Mouse (Mus musculus) forebrain, embryonic 12.5 days (tissue): ENCODE measurements at regions not wholly inside any gene's neighbourhood (a gene's known extent, or its start where the extent isn't known, plus 50 kb on each side); places are given as distances from the start of the nearest gene placed in this dataset.

Experiments used
- ATAC-seq: fragments of 200-750 bp; cut with Nextera tagmentation; 2 replicates; pipeline ENCODE4 v1.8.0; 2017; ENCODE audit warnings: moderate TSS enrichment; ENCODE audit not compliant: low FRiP score
- H3K27ac ChIP-seq: fragments of 300-500 bp; sonication (generic); 2 replicates; pipeline ENCODE4 v1.5.1; 2016; ENCODE audit warnings: mild to moderate bottlenecking
- H3K27me3 ChIP-seq: fragments of 300-500 bp; sonication (generic); 2 replicates; pipeline ENCODE4 v1.6.1; 2016; ENCODE audit warnings: mild to moderate bottlenecking
- H3K36me3 ChIP-seq: fragments of 300-500 bp; sonication (generic); replicated peaks from 2 replicates; pipeline ENCODE4 v1.6.1; 2016; ENCODE audit warnings: mild to moderate bottlenecking
- H3K4me1 ChIP-seq: fragments of 300-500 bp; sonication (generic); 2 replicates; pipeline ENCODE4 v1.6.1; 2016
- H3K4me2 ChIP-seq: fragments of 300-500 bp; sonication (generic); 2 replicates; pipeline ENCODE4 v1.6.1; 2016; ENCODE audit warnings: mild to moderate bottlenecking, moderate library complexity
- H3K4me3 ChIP-seq: fragments of 300-500 bp; sonication (generic); replicated peaks from 2 replicates; pipeline ENCODE4 v1.5.1; 2016; ENCODE audit warnings: mild to moderate bottlenecking
- H3K9ac ChIP-seq: fragments of 300-500 bp; sonication (generic); 2 replicates; pipeline ENCODE4 v1.6.1; 2016; ENCODE audit warnings: mild to moderate bottlenecking
- H3K9me3 ChIP-seq: fragments of 300-500 bp; sonication (generic); 2 replicates; pipeline ENCODE4 v1.6.1; 2016
- WGBS: fragments of 180-500 bp; shearing (Covaris S2); methylation state at CpG from one replicate; pipeline ENCODE4 v1.1.7; 2016; 5-methylcytosine and 5-hydroxymethylcytosine counted together

DNA sequence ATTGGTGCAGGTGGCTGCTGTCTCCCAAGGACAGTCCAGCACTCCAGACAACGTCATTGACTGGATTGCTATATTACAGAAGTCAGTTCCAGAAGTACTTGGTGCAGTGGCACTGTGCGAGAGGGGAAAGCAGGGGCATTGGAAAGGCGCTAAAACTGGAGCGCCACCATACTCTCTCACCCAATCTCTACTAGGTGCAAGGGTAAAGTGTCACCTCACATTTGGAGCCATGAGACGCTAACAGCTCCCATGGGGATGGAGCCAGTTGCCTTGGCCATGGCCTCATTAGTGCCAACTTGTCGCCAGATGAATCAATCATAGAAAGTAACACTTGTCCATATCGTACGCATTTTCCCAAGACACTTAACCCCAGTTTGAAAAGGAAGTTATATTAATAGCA is 1617.2 kb upstream of the Gulo start:
- H3K9ac ChIP-seq = no peak overlapping the region
- peaks cover 12% of the 10 kb centered on the region for H3K27me3 ChIP-seq
- H3K4me2 ChIP-seq = no peak overlapping the region
- H3K27ac ChIP-seq = no peak overlapping the region
- no peak for ATAC-seq
- no peak overlapping the region for H3K4me3 ChIP-seq
- no peaks in the 10 kb centered on the region for H3K36me3 ChIP-seq
- no peaks in the 10 kb centered on the region for H3K9me3 ChIP-seq
- H3K4me1 ChIP-seq = 0 out of 2 replicates have a peak, but pooled peaks cover 3% of the 10 kb centered on the region
- WGBS = 88% methylated on average over 8 of the region's 8 CpGs

DNA sequence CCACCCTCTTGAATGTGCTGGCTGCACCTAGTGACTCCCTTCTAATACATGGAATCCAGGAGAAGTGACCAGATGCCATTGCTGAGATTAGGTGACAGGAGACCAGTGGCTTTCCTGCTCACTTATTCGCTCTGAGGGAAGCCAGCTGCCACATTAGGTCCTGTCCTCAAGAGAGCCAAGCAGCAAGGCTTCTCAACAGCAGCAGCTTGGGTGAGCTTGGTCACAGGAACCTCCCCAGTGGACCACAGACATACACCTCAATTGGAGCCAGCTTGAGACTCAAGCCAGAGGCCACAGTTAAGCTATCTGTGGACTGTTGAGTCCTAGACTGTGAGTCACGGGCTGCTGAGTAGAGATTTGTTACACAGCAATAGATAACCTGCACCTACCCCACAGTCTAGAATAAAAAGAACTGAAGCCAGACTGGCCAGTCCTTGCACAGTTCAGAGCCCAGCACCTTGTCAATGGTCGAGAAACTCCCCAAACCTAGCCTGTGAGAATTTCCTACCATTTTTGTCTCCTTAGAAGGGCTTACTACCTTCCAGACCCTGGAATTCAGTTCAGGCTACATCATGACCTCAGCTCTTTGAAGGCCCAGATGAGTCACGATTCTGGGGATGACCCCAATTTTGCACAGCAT is 1615.0 kb upstream of the Gulo start:
- Histone ChIP-seq H3K9ac (no peak overlapping the region), H3K27ac (no peak overlapping the region), H3K36me3 (no peaks in the 10 kb centered on the region), H3K27me3 (peaks cover 20% of the 10 kb centered on the region), H3K9me3 (no peaks in the 10 kb centered on the region), H3K4me3 (no peak overlapping the region), H3K4me2 (no peak overlapping the region), H3K4me1 (0 out of 2 replicates have a peak, but pooled peaks cover 6% of the 10 kb centered on the region)
- WGBS = 83% methylated on average over 4 of the region's 4 CpGs
- ATAC-seq = no peak

DNA sequence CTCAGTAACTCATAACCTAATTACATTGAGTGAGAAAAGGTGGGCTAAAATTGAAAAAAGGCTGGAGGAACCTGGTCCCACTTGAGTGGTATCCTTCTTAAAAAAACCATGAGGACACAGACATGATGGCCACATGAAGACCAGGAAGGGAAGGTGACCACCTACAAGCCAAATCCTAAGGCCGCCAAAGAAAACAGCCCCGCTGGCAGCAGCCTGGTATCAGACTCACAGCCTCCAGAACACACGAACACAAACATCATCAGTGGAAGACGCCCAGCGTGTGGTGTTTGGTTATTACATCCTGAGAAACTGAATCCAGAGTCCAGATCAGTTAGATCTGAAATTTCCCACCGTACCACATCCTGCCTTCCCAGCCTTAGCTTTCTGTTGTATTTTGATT is 1613.9 kb upstream of the Gulo start:
- WGBS = 90% methylated on average over 6 of the region's 6 CpGs
- H3K27ac ChIP-seq = no peak overlapping the region
- no peak overlapping the region for H3K4me2 ChIP-seq
- no peaks in the 10 kb centered on the region for H3K36me3 ChIP-seq
- H3K9ac ChIP-seq = no peak overlapping the region
- H3K27me3 ChIP-seq = peaks cover 25% of the 10 kb centered on the region
- H3K9me3 ChIP-seq = no peaks in the 10 kb centered on the region
- no peak for ATAC-seq
- H3K4me3 ChIP-seq = no peak overlapping the region
- H3K4me1 ChIP-seq = 0 out of 2 replicates have a peak, but pooled peaks cover 6% of the 10 kb centered on the region

DNA sequence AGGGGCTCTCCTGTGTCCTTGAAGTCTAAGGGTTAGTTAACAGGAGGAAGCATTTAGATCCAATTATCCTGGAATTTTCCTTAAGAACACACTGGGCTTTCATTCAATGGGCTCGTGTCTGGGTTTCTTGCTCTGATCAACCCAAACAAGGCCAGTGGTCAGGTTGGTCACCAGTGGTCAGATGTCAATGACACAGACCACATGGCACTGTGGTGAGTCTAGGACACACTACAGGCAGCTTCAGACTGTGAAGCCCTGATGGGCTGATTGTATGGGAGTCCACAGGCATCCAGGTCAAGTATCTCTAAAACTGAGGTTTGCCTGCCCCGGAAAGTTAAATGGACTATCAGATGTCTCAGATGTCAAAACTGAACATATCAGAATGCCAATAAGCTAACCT is 1612.5 kb upstream of the Gulo start:
- H3K4me2 ChIP-seq = no peak overlapping the region
- 43% methylated on average over 2 of the region's 2 CpGs for WGBS
- no peaks in the 10 kb centered on the region for H3K36me3 ChIP-seq
- H3K4me1 ChIP-seq = 0 out of 2 replicates have a peak, but pooled peaks cover 6% of the 10 kb centered on the region
- H3K4me3 ChIP-seq = no peak overlapping the region
- no peak overlapping the region for H3K9ac ChIP-seq
- H3K9me3 ChIP-seq = no peaks in the 10 kb centered on the region
- no peak overlapping the region for H3K27ac ChIP-seq
- no peak; the same call in 1 of the 2 replicates for ATAC-seq
- H3K27me3 ChIP-seq = peaks cover 29% of the 10 kb centered on the region

DNA sequence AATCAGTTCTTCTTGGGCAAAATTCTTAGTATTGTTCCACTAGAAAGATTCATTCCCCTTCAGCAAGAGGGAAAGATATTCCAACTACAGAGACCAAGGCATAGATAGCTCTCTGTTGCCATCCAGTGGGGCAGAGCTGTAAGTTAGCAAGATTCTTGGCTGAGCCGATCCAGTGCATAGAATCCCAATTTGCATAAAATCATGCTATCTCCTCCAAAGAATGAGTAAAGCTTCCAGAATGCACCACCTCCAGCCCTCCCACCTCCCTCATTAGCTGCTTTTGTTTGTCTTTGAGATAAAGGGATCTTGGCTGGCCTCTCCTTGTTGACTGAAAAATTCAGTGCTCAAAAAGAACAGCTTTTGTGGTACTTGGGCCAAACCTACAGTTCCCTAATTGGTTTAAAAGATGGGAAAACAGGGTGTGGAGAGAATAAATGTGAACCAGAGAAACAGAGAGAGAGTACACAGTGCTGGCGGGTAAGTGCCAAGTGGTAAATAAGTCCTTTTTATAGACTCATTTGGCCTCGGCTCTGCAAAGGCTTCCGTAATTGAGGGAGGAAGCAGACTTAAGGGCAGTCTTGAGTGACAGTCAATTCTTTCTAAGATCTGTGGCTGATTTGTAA is 1612.0 kb upstream of the Gulo start:
- H3K9me3 ChIP-seq = no peaks in the 10 kb centered on the region
- H3K4me3 ChIP-seq = no peak overlapping the region
- no peak overlapping the region for H3K4me2 ChIP-seq
- ATAC-seq = peak; percentile 79; the same call in 1 of the 2 replicates
- 20% methylated on average over 4 of the region's 4 CpGs for WGBS
- H3K4me1 ChIP-seq = 0 out of 2 replicates have a peak, but pooled peaks cover 6% of the 10 kb centered on the region
- H3K36me3 ChIP-seq = no peaks in the 10 kb centered on the region
- peaks cover 34% of the 10 kb centered on the region for H3K27me3 ChIP-seq
- no peak overlapping the region for H3K27ac ChIP-seq
- no peak overlapping the region for H3K9ac ChIP-seq

DNA sequence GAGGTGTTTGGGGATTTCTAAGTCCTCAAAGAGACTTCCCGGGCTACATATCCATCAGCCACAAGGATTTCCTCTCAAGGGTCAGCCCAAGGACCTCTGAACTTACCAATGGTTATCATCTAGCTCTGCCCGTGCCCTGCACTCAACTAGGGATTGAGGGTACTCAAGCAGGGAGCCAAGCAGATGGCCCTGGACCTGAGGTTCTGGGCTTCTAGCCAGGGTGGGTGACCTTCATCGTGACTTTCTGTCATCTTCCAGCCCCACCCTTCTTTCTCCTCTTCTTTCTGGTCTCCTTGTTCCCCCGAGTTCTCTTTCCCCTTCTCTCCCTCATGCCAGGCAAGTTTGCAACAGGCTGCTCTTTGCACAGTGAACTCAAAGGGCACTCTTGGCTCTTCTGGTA is 1610.6 kb upstream of the Gulo start:
- Histone ChIP-seq H3K36me3 (no peaks in the 10 kb centered on the region), H3K4me3 (no peak overlapping the region), H3K9ac (no peak overlapping the region), H3K9me3 (no peaks in the 10 kb centered on the region), H3K4me2 (no peak overlapping the region), H3K27ac (no peak overlapping the region), H3K27me3 (peaks cover 44% of the 10 kb centered on the region), H3K4me1 (0 out of 2 replicates have a peak, but pooled peaks cover 6% of the 10 kb centered on the region)
- 83% methylated on average over 4 of the region's 4 CpGs for WGBS
- ATAC-seq = no peak

DNA sequence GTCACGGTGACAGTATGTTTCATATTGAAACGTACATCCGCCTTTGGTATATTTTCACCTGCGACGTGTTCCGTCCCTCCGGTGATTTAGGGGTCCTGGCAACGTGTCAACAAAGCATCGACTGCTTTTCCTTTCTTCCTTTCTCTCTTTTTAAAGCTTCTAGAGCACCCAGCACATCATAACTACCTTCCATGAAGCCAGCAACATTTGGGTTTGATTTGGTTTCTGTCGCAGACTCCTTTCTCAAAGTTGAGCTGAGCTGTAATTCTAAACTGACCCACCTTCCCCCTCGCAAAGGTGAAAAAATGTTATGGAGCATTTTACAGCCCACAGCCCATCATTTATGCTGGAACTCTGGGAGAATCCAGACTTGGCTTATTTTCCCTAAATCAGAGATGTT is 1605.4 kb upstream of the Gulo start:
- H3K9ac ChIP-seq = no peak overlapping the region
- H3K4me2 ChIP-seq = no peak overlapping the region
- peaks cover 62% of the 10 kb centered on the region for H3K27me3 ChIP-seq
- H3K27ac ChIP-seq = no peak overlapping the region
- peaks cover 10% of the 10 kb centered on the region for H3K4me1 ChIP-seq
- no peaks in the 10 kb centered on the region for H3K36me3 ChIP-seq
- no peaks in the 10 kb centered on the region for H3K9me3 ChIP-seq
- WGBS = 83% methylated on average over 11 of the region's 11 CpGs
- ATAC-seq = no peak
- no peak overlapping the region for H3K4me3 ChIP-seq

DNA sequence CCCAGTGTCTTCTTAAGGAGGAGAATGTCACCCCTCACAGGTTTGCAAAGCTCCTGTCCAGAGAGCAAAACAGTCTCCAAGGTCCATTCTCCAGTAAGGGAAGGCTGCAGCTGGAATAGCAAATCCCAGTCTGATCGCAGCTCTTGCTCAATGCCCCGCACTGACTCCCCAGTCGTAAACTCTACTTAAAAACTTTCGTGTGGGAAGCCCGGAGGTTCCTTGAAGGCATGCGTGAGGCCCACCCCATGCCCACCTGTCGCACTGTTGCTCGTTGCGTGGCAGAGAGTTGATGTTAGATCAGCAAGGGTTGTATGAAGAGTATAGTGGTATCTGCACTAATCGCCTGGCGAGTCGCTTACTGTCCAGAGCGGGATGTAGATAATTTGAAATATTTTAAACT is 1604.7 kb upstream of the Gulo start:
- no peak overlapping the region for H3K27ac ChIP-seq
- 85% methylated on average over 13 of the region's 13 CpGs for WGBS
- no peak for ATAC-seq
- no peak overlapping the region for H3K9ac ChIP-seq
- H3K4me2 ChIP-seq = no peak overlapping the region
- no peaks in the 10 kb centered on the region for H3K36me3 ChIP-seq
- peaks cover 62% of the 10 kb centered on the region for H3K27me3 ChIP-seq
- no peak overlapping the region for H3K4me3 ChIP-seq
- H3K9me3 ChIP-seq = no peaks in the 10 kb centered on the region
- H3K4me1 ChIP-seq = peaks cover 10% of the 10 kb centered on the region

DNA sequence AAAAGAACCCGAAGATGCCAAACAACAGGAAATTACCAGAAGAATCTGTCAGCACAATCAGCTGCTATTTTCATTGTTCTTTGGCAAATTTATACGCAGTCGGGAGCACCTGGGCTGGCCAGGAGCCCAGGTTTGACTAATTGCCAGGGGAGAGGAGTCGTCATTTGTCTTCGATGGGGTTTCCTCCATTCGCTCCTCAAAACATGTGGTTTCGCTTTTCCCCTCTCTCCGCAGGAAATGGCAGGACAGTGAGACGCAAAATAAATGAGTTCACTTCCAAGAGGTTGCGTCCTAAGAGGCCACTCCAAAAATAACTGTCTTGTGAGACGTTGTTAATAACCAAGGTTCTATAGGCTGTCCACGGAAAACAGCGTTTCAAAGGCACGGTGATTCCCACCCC is 1604.2 kb upstream of the Gulo start:
- WGBS = 62% methylated on average over 14 of the region's 14 CpGs
- Histone ChIP-seq H3K9me3 (no peaks in the 10 kb centered on the region), H3K36me3 (no peaks in the 10 kb centered on the region), H3K27ac (no peak overlapping the region), H3K4me1 (peaks cover 14% of the 10 kb centered on the region), H3K9ac (no peak overlapping the region), H3K4me3 (no peak overlapping the region), H3K4me2 (no peak overlapping the region), H3K27me3 (peaks cover 64% of the 10 kb centered on the region)
- ATAC-seq = no peak

DNA sequence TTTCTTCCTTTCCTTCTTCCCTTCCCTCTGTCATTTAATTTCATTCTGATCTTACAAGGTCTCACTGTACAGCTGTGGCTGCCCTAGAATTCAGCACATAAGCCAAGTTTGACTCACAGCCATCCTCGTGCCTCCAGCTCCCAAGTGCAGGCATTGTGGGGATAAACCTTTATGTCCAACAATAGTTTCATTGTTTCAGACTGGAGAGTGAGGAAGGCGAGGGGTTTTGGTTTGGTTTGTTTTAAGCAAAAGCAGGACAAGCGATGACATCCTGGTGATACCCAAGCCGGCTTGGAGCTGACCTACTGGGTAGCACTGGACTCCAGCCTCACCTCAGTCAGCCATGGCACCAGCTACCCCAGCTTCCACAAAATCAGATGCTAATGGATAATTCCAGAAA is 1603.5 kb upstream of the Gulo start:
- no peak overlapping the region for H3K4me2 ChIP-seq
- no peak overlapping the region for H3K9ac ChIP-seq
- H3K4me3 ChIP-seq = no peak overlapping the region
- H3K4me1 ChIP-seq = peaks cover 20% of the 10 kb centered on the region
- peaks cover 71% of the 10 kb centered on the region for H3K27me3 ChIP-seq
- no peaks in the 10 kb centered on the region for H3K9me3 ChIP-seq
- no peak overlapping the region for H3K27ac ChIP-seq
- ATAC-seq = no peak
- WGBS = 35% methylated on average over 4 of the region's 4 CpGs
- no peaks in the 10 kb centered on the region for H3K36me3 ChIP-seq

DNA sequence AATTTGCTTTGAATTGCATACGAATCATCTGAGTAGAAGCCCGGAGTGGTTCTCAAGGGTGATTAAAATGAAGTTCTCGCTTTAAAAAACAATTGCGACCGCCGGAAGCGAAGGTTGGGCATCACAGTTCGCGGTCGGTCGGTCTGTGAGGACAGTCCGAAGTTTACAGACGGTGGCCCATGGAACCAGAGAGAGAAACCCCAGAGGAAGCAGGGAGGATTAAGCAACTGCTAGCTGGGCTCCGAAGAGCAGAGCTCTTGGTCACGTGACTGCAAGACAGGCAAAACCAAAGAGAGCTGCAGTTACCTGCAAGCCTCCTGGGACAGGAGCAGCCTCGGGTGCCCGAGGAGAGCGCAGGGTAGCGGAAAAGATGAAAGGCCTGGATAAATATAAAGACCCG is 1599.3 kb upstream of the Gulo start:
- no peak for ATAC-seq
- Histone ChIP-seq H3K27me3 (peaks cover 51% of the 10 kb centered on the region), H3K9me3 (no peaks in the 10 kb centered on the region), H3K36me3 (no peaks in the 10 kb centered on the region), H3K4me3 (peak overlapping the region; percentile 9), H3K4me1 (peaks cover 23% of the 10 kb centered on the region), H3K4me2 (peak overlapping the region; percentile 44), H3K9ac (0 out of 2 replicates have a peak overlapping the region, but pooled peaks have one; percentile 12), H3K27ac (no peak overlapping the region)
- 17% methylated on average over 20 of the region's 20 CpGs for WGBS

DNA sequence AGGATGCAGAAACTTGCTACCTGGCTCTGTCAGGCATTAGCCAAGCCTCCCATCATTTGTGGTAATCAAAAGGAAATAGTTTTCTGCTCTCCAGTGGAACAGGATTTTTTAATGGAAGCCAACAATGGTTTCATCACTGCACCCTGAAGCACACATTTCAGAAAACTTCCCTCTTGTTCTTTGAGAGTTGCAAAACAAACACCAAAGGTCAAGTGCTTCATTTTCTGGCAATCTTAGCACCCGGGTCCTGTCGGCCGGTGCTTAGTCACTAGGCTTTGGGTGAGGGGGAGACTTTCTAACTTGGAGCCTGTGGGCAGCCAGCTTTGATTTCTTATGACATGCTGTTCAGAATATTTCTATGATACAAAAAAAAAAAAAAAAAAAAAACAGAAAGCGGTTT is 1594.0 kb upstream of the Gulo start:
- no peak overlapping the region for H3K9ac ChIP-seq
- no peaks in the 10 kb centered on the region for H3K9me3 ChIP-seq
- no peak overlapping the region for H3K27ac ChIP-seq
- peaks cover 7% of the 10 kb centered on the region for H3K4me1 ChIP-seq
- no peak for ATAC-seq
- no peak overlapping the region for H3K4me3 ChIP-seq
- peaks cover 27% of the 10 kb centered on the region for H3K27me3 ChIP-seq
- no peaks in the 10 kb centered on the region for H3K36me3 ChIP-seq
- H3K4me2 ChIP-seq = no peak overlapping the region
- 82% methylated on average over 4 of the region's 4 CpGs for WGBS

DNA sequence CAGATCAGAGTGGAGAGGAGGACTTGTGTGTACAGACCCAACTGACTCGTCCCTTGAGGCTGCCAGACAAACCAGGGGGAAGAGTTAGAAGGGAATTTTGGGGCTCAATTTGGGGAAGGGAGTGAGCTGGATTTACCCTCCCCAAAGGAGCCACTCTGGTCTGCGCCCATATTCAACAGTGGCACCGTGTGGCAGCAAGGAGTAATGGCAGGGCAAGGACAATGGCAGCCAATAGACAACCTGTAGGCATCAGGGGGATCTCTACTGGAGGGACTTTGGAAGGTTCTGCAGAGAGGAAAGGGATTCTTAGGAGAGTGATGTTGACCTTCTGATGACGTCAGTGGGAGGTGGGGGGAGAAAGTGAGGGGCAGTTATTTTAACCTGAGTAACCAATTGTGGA is 1590.7 kb upstream of the Gulo start:
- Histone ChIP-seq H3K27me3 (peaks cover 13% of the 10 kb centered on the region; the same call in 1 of the 2 replicates), H3K4me1 (peaks cover 2% of the 10 kb centered on the region; the same call in 1 of the 2 replicates), H3K4me2 (no peak overlapping the region), H3K27ac (no peak overlapping the region), H3K9me3 (no peaks in the 10 kb centered on the region), H3K9ac (no peak overlapping the region), H3K36me3 (no peaks in the 10 kb centered on the region), H3K4me3 (no peak overlapping the region)
- ATAC-seq = no peak
- WGBS = 24% methylated on average over 4 of the region's 4 CpGs
